Mouse (Mus musculus) myocyte (in vitro differentiated cells): Measurements from ENCODE around the gene Rassf3. TPM values are rescaled to one million over a fixed set of nuclear protein-coding genes. Genes with fewer than 3 reads are reported as not detected.

Experiments used
- H3K27me3 ChIP-seq: one replicate; pipeline ENCODE4 v1.6.1; 2011; ENCODE audit not compliant: control insufficient read depth, insufficient read depth, insufficient read length
- H3K36me3 ChIP-seq: one replicate; pipeline ENCODE4 v1.6.1; 2011; ENCODE audit not compliant: control insufficient read depth, insufficient read depth
- H3K4me2 ChIP-seq: one replicate; pipeline ENCODE4 v1.6.1; 2011; ENCODE audit warnings: low read depth, control low read depth
- H3K4me3 ChIP-seq: one replicate; pipeline ENCODE4 v1.5.1; 2011; ENCODE audit warnings: mild to moderate bottlenecking, control low read depth, moderate library complexity
- H3K79me2 ChIP-seq: one replicate; pipeline ENCODE4 v1.6.1; 2011; ENCODE audit not compliant: control insufficient read depth, insufficient read depth
- H3ac ChIP-seq: one replicate; pipeline ENCODE4 v1.6.1; 2011; ENCODE audit not compliant: control insufficient read depth, insufficient read length
- CEBPB ChIP-seq: IDR thresholded peaks from 2 replicates; pipeline ENCODE4 v1.6.1; 2011; ENCODE audit warnings: mild to moderate bottlenecking, moderate library complexity; ENCODE audit not compliant: poor library complexity, insufficient read depth, severe bottlenecking
- E2F4 ChIP-seq: IDR thresholded peaks from one replicate; pipeline ENCODE4 v1.6.1; 2011; ENCODE audit warnings: mild to moderate bottlenecking, control low read depth, moderate library complexity; ENCODE audit not compliant: insufficient read depth
- MAX ChIP-seq: IDR thresholded peaks from one replicate; pipeline ENCODE4 v1.6.1; 2011; ENCODE audit warnings: low read depth, mild to moderate bottlenecking, control low read depth
- MYOD1 ChIP-seq, 3 experiments: IDR thresholded peaks; one replicate each; pipeline ENCODE4 v1.6.1; 2011; ENCODE audit warnings: control low read depth in 2 of 3, low read depth in 2 of 3, mild to moderate bottlenecking in 2 of 3, moderate library complexity in 1 of 3; ENCODE audit not compliant: insufficient read length in 2 of 3, control insufficient read depth in 1 of 3
- MYOG ChIP-seq, 3 experiments: IDR thresholded peaks; one replicate each; pipeline ENCODE4 v1.6.1; 2011; ENCODE audit warnings: control low read depth in 2 of 3, low read depth in 2 of 3, mild to moderate bottlenecking in 2 of 3; ENCODE audit not compliant: insufficient read length in 2 of 3, control insufficient read depth in 1 of 3, insufficient read depth in 1 of 3
- POLR2A ChIP-seq: IDR thresholded peaks from one replicate; pipeline ENCODE4 v1.6.1; 2011; ENCODE audit warnings: low read depth, mild to moderate bottlenecking, control low read depth, moderate library complexity; ENCODE audit not compliant: insufficient read length
- POLR2AphosphoS2 ChIP-seq: IDR thresholded peaks from one replicate; pipeline ENCODE4 v1.6.1; 2011; ENCODE audit warnings: low read depth, control low read depth; ENCODE audit not compliant: insufficient read length
- REST ChIP-seq: IDR thresholded peaks from one replicate; pipeline ENCODE4 v1.6.1; 2011; ENCODE audit warnings: mild to moderate bottlenecking, control low read depth, moderate library complexity; ENCODE audit not compliant: insufficient read depth, insufficient read length
- SRF ChIP-seq: IDR thresholded peaks from one replicate; pipeline ENCODE4 v1.6.1; 2011; ENCODE audit warnings: low read depth; ENCODE audit not compliant: control insufficient read depth, insufficient read length
- TCF12 ChIP-seq: IDR thresholded peaks from one replicate; pipeline ENCODE4 v1.6.1; 2011; ENCODE audit warnings: mild to moderate bottlenecking, control low read depth; ENCODE audit not compliant: poor library complexity, insufficient read depth, severe bottlenecking
- TCF3 ChIP-seq: IDR thresholded peaks from one replicate; pipeline ENCODE4 v1.6.1; 2011; ENCODE audit warnings: low read depth, control low read depth; ENCODE audit not compliant: insufficient read length
- USF1 ChIP-seq: IDR thresholded peaks from one replicate; pipeline ENCODE4 v1.6.1; 2011; ENCODE audit warnings: low read depth, mild to moderate bottlenecking, control low read depth, moderate library complexity
- polyA plus RNA-seq: library from polyadenylated mRNA; unstranded; fragments of >200 nt; fragmentation: generic; extraction: Trizol; gene quantifications from one replicate; pipeline ENCODE4 v1.2.1, GENCODE M21; 2012; ENCODE audit warnings: missing spikeins

The Rassf3 gene
- polyA plus RNA-seq, 1 experiment = 32.3 TPM

DNA sequence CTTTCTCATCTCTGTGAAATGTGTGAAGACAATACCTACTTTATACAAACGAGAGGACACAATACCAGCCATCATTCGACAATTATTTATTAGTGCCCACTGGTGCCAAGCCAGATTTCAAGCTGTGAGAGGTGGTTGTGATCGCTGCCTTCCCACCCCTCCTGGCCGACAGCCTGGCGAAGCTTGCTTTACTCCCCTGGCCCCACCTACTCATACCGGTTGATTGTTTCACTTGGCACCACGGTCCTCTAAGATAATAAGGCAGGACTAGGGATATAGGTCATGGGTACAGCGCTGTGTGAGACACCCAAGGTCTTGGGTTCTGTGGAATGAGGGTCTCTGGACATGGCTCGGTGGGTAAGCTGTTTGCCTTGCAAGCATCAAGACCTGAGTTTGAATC lies 55.1 kb downstream of the Rassf3 start:
- Histone ChIP-seq H3K36me3 (no peaks in the 10 kb centered on the region), H3K4me3 (no peak overlapping the region), H3ac (no peak overlapping the region), H3K4me2 (peak overlapping the region; percentile 56), H3K27me3 (no peaks in the 10 kb centered on the region), H3K79me2 (peaks cover 6% of the 10 kb centered on the region)
- no peak for TF ChIP-seq E2F4
- TF ChIP-seq TCF12 = no peak
- TF ChIP-seq MYOD1 (IDR thresholded peaks at IDR 0.05; ENCODE audit: control insufficient read depth in 1 of 3, insufficient read length in 2 of 3, low read depth in 2 of 3) = no peak
- no peak for TF ChIP-seq CEBPB
- no peak for TF ChIP-seq TCF3
- no peak for TF ChIP-seq POLR2A

DNA sequence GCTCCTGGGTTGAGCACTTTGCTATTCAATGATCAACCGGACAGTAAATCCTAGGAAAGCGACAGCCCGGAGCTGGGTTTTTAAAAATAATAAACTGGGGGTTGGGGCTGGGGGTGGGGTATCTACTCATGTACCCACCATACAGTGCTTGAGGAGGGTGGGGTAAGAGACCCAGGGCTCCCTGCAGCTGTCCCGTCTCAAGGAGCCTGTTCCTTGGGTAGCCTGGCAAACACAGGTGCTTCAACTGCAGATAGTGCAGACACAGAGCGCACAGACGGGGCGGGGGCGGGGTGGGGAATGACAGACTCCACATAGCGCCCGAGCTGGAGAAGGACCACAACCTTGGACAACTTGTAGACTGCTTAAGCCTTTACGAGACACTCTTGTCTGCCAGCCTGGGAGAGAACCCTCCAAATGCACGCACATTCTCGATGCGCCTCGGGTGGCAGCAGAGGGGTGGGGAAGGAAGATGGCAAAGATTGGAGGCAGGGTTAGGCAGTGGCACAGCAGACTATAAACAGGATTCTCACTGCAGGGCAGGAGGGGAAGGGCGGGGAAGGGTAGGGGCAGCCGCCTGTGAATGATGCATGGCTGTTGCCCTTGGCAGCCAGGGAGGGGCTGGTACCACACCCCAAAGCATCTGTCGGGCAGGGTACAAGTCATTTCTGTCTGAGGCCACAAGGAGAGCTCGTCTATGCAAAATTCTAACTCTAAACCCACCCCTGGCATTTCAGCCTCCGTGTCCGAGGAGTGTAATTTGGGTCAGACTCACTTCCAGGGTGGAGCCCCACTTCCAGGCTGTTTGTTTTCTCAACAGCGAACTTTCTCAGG lies 56.3 kb downstream of the Rassf3 start:
- H3ac ChIP-seq = no peak overlapping the region
- H3K36me3 ChIP-seq = peaks cover 3% of the 10 kb centered on the region
- TF ChIP-seq REST (no peak), E2F4 (no peak), POLR2A (peak; percentile 10), MAX (no peak), TCF12 (peak; percentile 73), TCF3 (no peak), SRF (no peak), USF1 (no peak), POLR2AphosphoS2 (no peak), MYOG (IDR thresholded peaks at IDR 0.05; ENCODE audit: control insufficient read depth in 1 of 3, insufficient read depth in 1 of 3, insufficient read length in 2 of 3, low read depth in 2 of 3) (peak in 2 of 3 experiments; percentile 83 to 90), MYOD1 (IDR thresholded peaks at IDR 0.05; ENCODE audit: control insufficient read depth in 1 of 3, insufficient read length in 2 of 3, low read depth in 2 of 3) (peak in 2 of 3 experiments; percentile 73 to 93), CEBPB (no peak)
- no peak overlapping the region for H3K4me3 ChIP-seq
- peak overlapping the region; percentile 56 for H3K4me2 ChIP-seq
- H3K27me3 ChIP-seq = no peaks in the 10 kb centered on the region
- H3K79me2 ChIP-seq = peaks cover 6% of the 10 kb centered on the region

DNA sequence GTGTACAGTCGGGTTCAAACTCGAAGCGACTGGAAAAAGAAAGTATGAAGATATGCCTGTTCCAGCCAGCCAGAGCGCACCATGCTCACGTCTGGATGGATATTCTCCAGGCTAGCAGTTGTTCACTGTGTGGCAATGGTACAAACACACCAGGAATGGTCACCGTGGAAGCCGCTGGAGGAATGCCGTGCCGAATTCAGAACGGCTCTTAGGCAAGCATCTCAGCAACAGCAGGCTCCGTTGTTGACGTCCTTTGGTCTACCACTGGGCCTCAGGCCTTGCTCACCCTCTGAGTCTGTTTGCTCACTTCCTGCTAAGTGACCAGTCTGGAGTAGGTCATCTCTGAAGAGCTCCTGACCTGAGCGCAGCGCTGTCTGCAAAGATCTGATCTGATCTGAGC lies 57.3 kb downstream of the Rassf3 start:
- no peak overlapping the region for H3K4me2 ChIP-seq
- no peak overlapping the region for H3K4me3 ChIP-seq
- H3K36me3 ChIP-seq = peaks cover 3% of the 10 kb centered on the region
- TF ChIP-seq MYOD1 (IDR thresholded peaks at IDR 0.05; ENCODE audit: control insufficient read depth in 1 of 3, insufficient read length in 2 of 3, low read depth in 2 of 3) (no peak), TCF12 (no peak), MYOG (IDR thresholded peaks at IDR 0.05; ENCODE audit: control insufficient read depth in 1 of 3, insufficient read depth in 1 of 3, insufficient read length in 2 of 3, low read depth in 2 of 3) (no peak), REST (no peak), POLR2AphosphoS2 (no peak), MAX (no peak), USF1 (no peak), SRF (no peak), TCF3 (no peak), POLR2A (no peak), E2F4 (no peak), CEBPB (no peak)
- H3K27me3 ChIP-seq = no peaks in the 10 kb centered on the region
- H3K79me2 ChIP-seq = peaks cover 6% of the 10 kb centered on the region
- no peak overlapping the region for H3ac ChIP-seq

DNA sequence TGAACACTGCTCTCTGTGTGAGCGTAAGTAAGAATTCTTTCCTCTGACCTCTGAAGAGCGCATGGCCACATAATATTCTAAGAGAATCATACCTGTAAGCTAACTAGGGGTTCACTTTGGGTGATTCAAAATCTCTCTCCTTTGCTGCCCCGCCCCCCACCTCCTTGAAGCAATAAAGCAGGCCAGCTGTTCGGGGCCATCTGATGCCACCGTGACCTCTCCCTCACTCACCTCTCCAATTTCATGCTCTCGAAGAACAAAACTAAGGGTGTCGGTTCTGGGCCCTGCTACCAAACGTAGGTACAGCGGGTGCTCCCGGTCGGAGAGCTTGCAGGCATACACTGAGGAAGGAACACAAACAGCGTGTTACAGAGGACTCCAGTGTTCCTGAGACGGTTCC lies 62.0 kb downstream of the Rassf3 start:
- no peaks in the 10 kb centered on the region for H3K79me2 ChIP-seq
- H3K27me3 ChIP-seq = no peaks in the 10 kb centered on the region
- H3K4me3 ChIP-seq = no peak overlapping the region
- H3K36me3 ChIP-seq = peaks cover 3% of the 10 kb centered on the region
- TF ChIP-seq MYOG (IDR thresholded peaks at IDR 0.05; ENCODE audit: control insufficient read depth in 1 of 3, insufficient read depth in 1 of 3, insufficient read length in 2 of 3, low read depth in 2 of 3) = peak in 1 of 3 experiments; percentile 76
- peak; percentile 23 to 81 (median 44) for TF ChIP-seq MYOD1 (IDR thresholded peaks at IDR 0.05; ENCODE audit: control insufficient read depth in 1 of 3, insufficient read length in 2 of 3, low read depth in 2 of 3)
- TF ChIP-seq REST = no peak
- TF ChIP-seq POLR2AphosphoS2 = no peak
- peak; percentile 39 for TF ChIP-seq TCF12
- no peak overlapping the region for H3ac ChIP-seq
- no peak overlapping the region for H3K4me2 ChIP-seq

DNA sequence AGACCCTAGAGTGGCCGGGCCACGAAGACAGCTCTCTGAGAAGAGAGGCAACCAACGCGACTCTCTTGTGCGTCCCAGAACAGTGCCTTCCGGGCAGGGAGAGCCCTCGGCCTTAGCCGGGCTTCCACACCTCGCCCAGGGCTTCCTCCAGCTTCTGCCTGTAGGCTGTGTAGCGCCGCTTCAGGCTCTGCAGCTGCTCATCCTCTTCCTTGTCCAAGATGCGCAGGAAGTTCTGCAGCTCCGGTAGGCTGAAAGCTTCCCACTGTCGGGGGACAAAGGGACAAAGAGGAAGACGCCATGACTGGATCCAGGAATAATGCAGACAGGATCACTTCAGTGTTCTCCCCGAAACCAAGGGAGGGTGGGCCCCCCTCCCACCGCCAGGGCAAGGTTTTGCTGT lies 63.3 kb downstream of the Rassf3 start:
- peaks cover 3% of the 10 kb centered on the region for H3K36me3 ChIP-seq
- H3K4me3 ChIP-seq = no peak overlapping the region
- no peak for TF ChIP-seq POLR2A
- no peak for TF ChIP-seq USF1
- TF ChIP-seq POLR2AphosphoS2 = no peak
- TF ChIP-seq E2F4 = no peak
- TF ChIP-seq TCF3 = no peak
- no peak for TF ChIP-seq MYOD1 (IDR thresholded peaks at IDR 0.05; ENCODE audit: control insufficient read depth in 1 of 3, insufficient read length in 2 of 3, low read depth in 2 of 3)
- TF ChIP-seq TCF12 = no peak
- no peak for TF ChIP-seq MAX
- no peak overlapping the region for H3K4me2 ChIP-seq
- no peaks in the 10 kb centered on the region for H3K79me2 ChIP-seq
- H3ac ChIP-seq = no peak overlapping the region
- no peaks in the 10 kb centered on the region for H3K27me3 ChIP-seq
